Mouse (Mus musculus) thymus, postnatal 4 days (tissue): Measurements from ENCODE around the gene Avpi1.

Source experiments
- DNase-seq: peaks from one replicate; pipeline ENCODE4 v3.0.0; 2021

The Avpi1 gene

GRCm38 (mm10) chr19:42128787-42129508 lies at the start of gene Avpi1:
TSS of gene Avpi1 (minus strand) at chr19:42129059.
- DNase-seq: peak; percentile 96

- DNase-seq: no peak
Observed at GRCm38 (mm10) chr19:42177461-42177860, 48.6 kb upstream of the Avpi1 start.

- no peak for DNase-seq
Observed at GRCm38 (mm10) chr19:42176841-42177240, 48.0 kb upstream of the Avpi1 start.

GRCm38 (mm10) chr19:42170025-42170969 lies 41.4 kb upstream of the Avpi1 start:
- DNase-seq: peak; percentile 98

- DNase-seq: peak; percentile 20
Observed at GRCm38 (mm10) chr19:42169322-42169975, 40.6 kb upstream of the Avpi1 start.

- no peak for DNase-seq
Observed at GRCm38 (mm10) chr19:42167489-42167888, 38.6 kb upstream of the Avpi1 start.

- no peak for DNase-seq
Observed at GRCm38 (mm10) chr19:42166766-42167165, 37.9 kb upstream of the Avpi1 start.

- DNase-seq: peak; percentile 95
Observed at GRCm38 (mm10) chr19:42166130-42166529, 37.3 kb upstream of the Avpi1 start.

- no peak for DNase-seq
Observed at GRCm38 (mm10) chr19:42164188-42164587, 35.3 kb upstream of the Avpi1 start.

- DNase-seq: no peak
Observed at GRCm38 (mm10) chr19:42163764-42164163, 34.9 kb upstream of the Avpi1 start, which contains the start of gene Zfyve27. TSS of gene Zfyve27 (plus strand) at chr19:42163951.

GRCm38 (mm10) chr19:42158246-42159017 lies 29.6 kb upstream of the Avpi1 start:
- DNase-seq: no peak

- peak; percentile 43 for DNase-seq
Observed at GRCm38 (mm10) chr19:42157493-42158237, 28.8 kb upstream of the Avpi1 start.

GRCm38 (mm10) chr19:42151990-42152389 lies 23.1 kb upstream of the Avpi1 start:
- DNase-seq: peak; percentile 81

- no peak for DNase-seq
Observed at GRCm38 (mm10) chr19:42148569-42148860, 19.7 kb upstream of the Avpi1 start.

- peak; percentile 69 for DNase-seq
Observed at GRCm38 (mm10) chr19:42147769-42148568, 19.1 kb upstream of the Avpi1 start.

GRCm38 (mm10) chr19:42147170-42147768 lies 18.4 kb upstream of the Avpi1 start, which contains the start of gene Marveld1:
TSS of gene Marveld1 (plus strand) at chr19:42147400.
- peak; percentile 70 for DNase-seq

- no peak for DNase-seq
Observed at GRCm38 (mm10) chr19:42146276-42147010, 17.6 kb upstream of the Avpi1 start.

GRCm38 (mm10) chr19:42145731-42146130 lies 16.9 kb upstream of the Avpi1 start:
- DNase-seq: no peak

- no peak for DNase-seq
Observed at GRCm38 (mm10) chr19:42145210-42145609, 16.4 kb upstream of the Avpi1 start.
